Mouse (Mus musculus): ENCODE data around the gene Vmn1r212.
"Not testable (repeated sequence)": the region's sequence is repeated elsewhere in the genome, so short reads cannot be mapped to it uniquely, and the experiment has no call there.

Vmn1r212 gene

DNA sequence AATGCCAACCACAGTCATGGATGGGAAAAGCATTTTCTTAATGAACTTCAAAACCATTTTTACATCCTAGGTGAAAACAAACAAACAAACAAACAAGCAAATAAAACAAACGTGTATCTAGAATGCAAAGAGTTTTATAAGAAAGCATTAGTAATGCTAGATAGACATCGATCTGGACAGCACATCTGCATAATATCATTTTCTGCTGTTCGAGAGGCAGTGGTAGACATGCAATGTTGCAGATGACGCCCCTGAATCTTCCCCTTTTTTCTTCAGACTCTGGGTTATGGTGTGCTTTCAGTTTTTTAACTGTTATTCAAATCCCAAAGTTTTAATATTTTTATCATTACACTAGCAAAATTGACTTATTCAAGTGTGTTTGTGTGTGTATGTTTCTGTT lies at the start of gene Vmn1r212:
Gene Vmn1r212, minus strand, starts transcription at position 101 of the 400 bp plus-strand sequence.
- no peak for DNase-seq

- no peak for DNase-seq
These were observed 4.7 kb downstream of the Vmn1r212 start for GRCm38 (mm10) chr13:22879257-22879656.

- DNase-seq = no peak
These were observed 26.5 kb downstream of the Vmn1r212 start, which contains the start of gene Vmn1r211 for GRCm38 (mm10) chr13:22857461-22857860. Vmn1r211 (minus strand) TSS chr13:22857561.

- no peak for DNase-seq
These were observed 29.2 kb downstream of the Vmn1r212 start for GRCm38 (mm10) chr13:22854760-22855159.

DNA sequence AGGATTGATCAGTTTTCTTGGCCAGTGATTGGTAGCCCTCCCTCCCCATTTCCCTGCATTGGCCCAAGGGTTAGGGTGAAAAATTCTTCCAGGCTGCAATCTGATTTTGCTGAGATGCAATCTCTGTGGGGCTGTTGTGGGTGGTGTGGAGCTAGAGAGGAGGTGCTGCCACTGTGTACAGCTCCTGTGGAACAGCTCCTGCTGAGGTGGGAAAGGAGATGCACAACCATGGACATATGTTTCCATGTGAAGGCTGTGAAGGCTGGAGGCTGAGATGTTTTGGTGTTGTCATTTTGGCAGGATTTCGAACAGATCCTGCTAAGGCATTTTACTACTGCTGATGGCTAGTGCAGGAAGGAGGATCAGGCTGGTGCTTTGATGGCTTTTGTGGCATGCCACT lies 37.2 kb downstream of the Vmn1r212 start:
- DNase-seq = no peak

- not testable (repeated sequence) for DNase-seq
These were observed 39.7 kb downstream of the Vmn1r212 start for GRCm38 (mm10) chr13:22844304-22844703.

Measured in kidney, postnatal 36 days (tissue).